Mouse (Mus musculus): ENCODE measurements at regions not wholly inside any gene's neighbourhood (a gene's known extent, or its start where the extent isn't known, plus 50 kb on each side); places are given as distances from the start of the nearest gene placed in this dataset.
A peak's percentile ranks its signal among the peaks of the same experiment; 100 is the strongest.
"Not testable (repeated sequence)": the region's sequence is repeated elsewhere in the genome, so short reads cannot be mapped to it uniquely, and the experiment has no call there.

GRCm38 (mm10) chr10:95773425-95773980, 69.2 kb downstream of the Gm33543 start:
- DNase-seq = no peak

GRCm38 (mm10) chr10:95772811-95773424, 69.8 kb downstream of the Gm33543 start:
- no peak for DNase-seq

- no peak for DNase-seq
These were observed 73.8 kb downstream of the Gm33543 start for GRCm38 (mm10) chr10:95768974-95769373.

- no peak for DNase-seq
These were observed 75.1 kb downstream of the Gm33543 start for GRCm38 (mm10) chr10:95767526-95768161.

- DNase-seq = no peak
These were observed 78.6 kb downstream of the Gm33543 start for GRCm38 (mm10) chr10:95764129-95764528.

- DNase-seq = no peak
These were observed 80.1 kb downstream of the Gm33543 start for GRCm38 (mm10) chr10:95762632-95763031.

- no peak for DNase-seq
These were observed 80.8 kb downstream of the Gm33543 start for GRCm38 (mm10) chr10:95761969-95762368.

GRCm38 (mm10) chr10:95760121-95760870, 82.4 kb downstream of the Gm33543 start:
- DNase-seq = no peak

- no peak for DNase-seq
These were observed 84.5 kb downstream of the Gm33543 start for GRCm38 (mm10) chr10:95758181-95758580.

GRCm38 (mm10) chr10:95755429-95755828, 82.2 kb upstream of the Anapc15-ps start:
- DNase-seq = no peak

GRCm38 (mm10) chr10:95753396-95753905, 80.2 kb upstream of the Anapc15-ps start:
- no peak for DNase-seq

- no peak for DNase-seq
These were observed 75.1 kb upstream of the Anapc15-ps start for GRCm38 (mm10) chr10:95748360-95748759.

- no peak for DNase-seq
These were observed 74.7 kb upstream of the Anapc15-ps start for GRCm38 (mm10) chr10:95747939-95748338.

GRCm38 (mm10) chr10:95745834-95746620, 72.8 kb upstream of the Anapc15-ps start:
- DNase-seq = peak; percentile 54

- DNase-seq = no peak
These were observed 72.0 kb upstream of the Anapc15-ps start for GRCm38 (mm10) chr10:95745254-95745653.

- DNase-seq = no peak
These were observed 70.4 kb upstream of the Anapc15-ps start for GRCm38 (mm10) chr10:95743627-95744026.

GRCm38 (mm10) chr10:95739421-95739820, 66.2 kb upstream of the Anapc15-ps start:
- no peak for DNase-seq

GRCm38 (mm10) chr10:95736743-95737142, 63.5 kb upstream of the Anapc15-ps start:
- not testable (repeated sequence) for DNase-seq

GRCm38 (mm10) chr10:95731001-95731400, 57.8 kb upstream of the Anapc15-ps start:
- DNase-seq = no peak

- DNase-seq = no peak
These were observed 56.6 kb upstream of the Anapc15-ps start for GRCm38 (mm10) chr10:95729890-95730289.

GRCm38 (mm10) chr10:95725910-95726309, 52.7 kb upstream of the Anapc15-ps start:
- DNase-seq = no peak

- DNase-seq = no peak
These were observed 52.1 kb upstream of the Anapc15-ps start for GRCm38 (mm10) chr10:95725349-95725748.

Data from thymus, postnatal 14 days (tissue).